Mouse (Mus musculus) neutrophil, adult 5-6 weeks (primary cell): ENCODE results near the gene Ppp2r5c. TPM values are rescaled to one million over a fixed set of nuclear protein-coding genes. Genes with fewer than 3 reads are reported as not detected.
A peak's percentile ranks its signal among the peaks of the same experiment; 100 is the strongest.

ENCODE experiments used
- ATAC-seq: fragments of 151-379, 151-347 bp; 2 replicates; pipeline ENCODE4 v1.8.0; 2017; ENCODE audit warnings: mild to moderate bottlenecking, moderate TSS enrichment; ENCODE audit not compliant: insufficient number of reproducible peaks, poor library complexity, low FRiP score, severe bottlenecking; ENCODE audit errors: extremely low read depth
- total RNA-seq: library from RNA; stranded (forward); fragments of 200-1000 nt; gene quantifications from 2 replicates; pipeline ENCODE4 v1.2.3, GENCODE M21; 2017

Gene Ppp2r5c
- total RNA-seq, 1 experiment from 2014 or later = 243 TPM

DNA sequence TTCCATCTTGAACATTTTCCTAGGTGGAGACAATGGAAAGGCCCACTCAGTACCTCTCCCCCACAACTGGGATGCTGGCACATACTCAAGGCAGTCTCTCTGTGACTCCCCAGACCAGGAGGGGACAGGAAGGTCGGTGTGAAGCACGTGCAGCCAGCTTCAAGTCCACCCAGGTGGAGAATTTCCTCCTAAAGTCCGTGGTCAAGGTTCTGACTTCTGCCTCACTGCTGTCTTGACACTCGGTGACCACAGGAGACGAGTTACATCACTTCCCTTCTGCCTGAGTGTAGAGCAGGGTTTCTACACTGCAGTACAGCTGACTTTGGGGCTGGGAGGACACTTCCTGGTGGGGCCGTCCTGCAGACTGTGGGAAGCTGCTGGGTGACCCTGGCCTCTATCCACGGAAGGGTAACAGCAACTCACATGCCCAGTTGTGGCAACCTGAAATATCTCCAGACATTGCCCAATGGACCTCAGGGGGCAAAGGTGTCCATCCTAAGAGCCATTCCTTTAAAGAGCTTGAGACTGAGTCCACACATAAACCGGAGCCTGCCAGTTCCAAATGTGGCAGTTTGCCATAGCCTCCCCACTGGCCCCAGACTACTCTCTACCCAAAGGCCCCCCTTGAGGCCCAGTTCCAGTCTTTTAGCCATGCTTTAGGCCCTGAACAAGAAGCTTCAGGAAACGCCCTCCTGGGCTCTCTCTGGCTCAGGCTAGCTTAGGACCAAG lies 10.1 kb upstream of the Ppp2r5c start:
- ATAC-seq = peak; percentile 82

DNA sequence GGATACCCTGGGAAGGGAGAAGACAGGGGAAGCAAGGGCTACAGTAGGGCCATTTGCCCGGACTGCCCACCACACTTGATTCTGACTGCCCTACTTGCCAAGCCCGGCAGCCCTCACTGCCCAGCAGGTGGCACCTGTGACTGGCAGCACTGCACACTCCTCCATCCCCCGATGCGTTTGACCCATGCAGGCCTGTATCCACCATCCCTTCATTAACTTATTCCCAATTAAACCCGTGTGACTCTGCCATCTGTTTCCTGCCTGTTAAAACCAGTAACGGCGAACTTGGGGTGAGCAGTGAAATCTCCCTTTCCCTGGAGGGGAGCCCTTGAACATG lies 9.6 kb upstream of the Ppp2r5c start:
- ATAC-seq = peak; percentile 23; the same call in 1 of the 2 replicates

DNA sequence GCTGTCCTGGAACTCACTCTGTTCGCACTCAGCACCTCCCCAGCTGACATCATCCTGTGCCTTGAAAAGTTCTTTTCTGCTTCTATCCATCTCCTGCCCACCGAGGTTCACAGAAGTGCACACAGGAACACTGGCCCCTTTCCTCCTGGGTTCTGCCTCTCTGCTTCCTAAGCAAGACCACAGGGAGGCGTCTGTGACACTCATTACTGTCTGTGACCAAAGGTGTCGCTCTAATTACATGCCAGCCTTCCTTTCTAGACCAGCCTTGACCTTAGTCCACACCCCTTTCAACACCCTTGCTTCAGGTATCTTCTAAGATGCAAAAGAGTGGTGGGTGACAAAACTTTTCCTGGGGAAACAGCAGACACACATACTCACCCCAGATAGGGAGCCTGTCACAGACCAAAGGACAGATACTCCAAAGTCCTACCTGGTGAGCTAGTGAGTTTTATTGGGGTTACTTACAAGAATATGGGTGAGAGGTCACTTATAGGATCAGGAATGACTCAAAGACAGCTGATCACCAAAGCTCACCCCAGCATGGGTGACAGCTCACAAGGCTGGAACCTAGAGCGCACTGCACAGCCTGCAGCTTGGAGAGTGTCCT lies 8.4 kb upstream of the Ppp2r5c start:
- peak; percentile 39; the same call in 1 of the 2 replicates for ATAC-seq

DNA sequence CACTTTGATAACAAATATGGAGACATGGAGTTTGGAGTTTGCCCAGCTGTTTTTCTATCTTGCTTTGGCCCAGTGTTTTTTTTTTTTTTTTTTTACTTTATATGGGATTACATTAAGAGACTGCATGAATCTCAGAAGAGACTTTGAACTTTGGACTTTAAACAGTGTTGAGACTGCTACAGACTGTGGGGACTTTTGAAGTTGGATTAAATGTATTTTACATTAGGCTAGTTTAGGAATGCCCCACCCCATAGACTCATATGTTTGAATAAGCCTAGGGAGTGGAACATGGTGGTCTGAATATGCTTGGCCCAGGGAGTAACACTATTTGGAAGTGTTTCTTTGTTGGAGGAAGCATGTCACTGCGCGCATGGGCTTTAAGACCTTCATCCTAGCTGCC lies 4.7 kb upstream of the Ppp2r5c start:
- ATAC-seq = no peak

DNA sequence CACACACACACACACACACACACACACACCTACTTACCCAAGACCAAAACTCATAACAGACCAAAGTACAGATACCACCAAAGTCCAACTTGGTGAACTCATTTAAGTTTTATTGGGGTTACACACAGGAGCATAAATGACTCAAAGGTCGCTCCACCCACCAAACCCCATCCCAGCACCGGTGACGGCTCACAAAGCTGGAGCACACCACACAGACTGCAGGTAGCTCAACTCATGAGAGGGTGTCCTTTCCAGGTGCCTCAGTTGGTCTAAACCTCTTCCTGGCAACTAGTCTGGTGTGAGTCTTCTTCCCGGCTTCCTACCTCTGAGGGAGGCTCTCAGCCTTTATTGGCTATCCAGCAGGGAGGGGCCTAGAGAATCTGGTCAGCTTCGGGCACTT lies 2.4 kb upstream of the Ppp2r5c start:
- ATAC-seq = no peak

DNA sequence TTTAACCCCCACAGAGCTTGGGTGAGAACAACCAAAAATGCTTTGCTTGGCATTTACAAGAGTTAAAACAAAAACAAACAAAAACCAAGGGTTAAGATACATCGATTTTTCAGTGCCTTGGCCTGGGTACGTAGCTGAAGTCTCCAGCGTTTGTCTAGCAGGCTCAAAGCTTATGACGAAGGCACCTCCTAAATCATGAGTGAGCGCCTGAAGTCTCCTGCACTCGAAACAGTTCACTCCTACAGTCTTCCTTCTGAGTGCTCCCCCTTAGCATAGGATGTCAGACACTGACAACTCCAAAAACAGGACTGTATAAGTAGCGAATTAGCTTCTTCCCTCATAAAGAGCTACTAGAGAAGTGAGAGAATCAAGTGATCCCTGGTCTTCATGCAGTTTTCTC lies 1.1 kb upstream of the Ppp2r5c start:
- no peak for ATAC-seq

DNA sequence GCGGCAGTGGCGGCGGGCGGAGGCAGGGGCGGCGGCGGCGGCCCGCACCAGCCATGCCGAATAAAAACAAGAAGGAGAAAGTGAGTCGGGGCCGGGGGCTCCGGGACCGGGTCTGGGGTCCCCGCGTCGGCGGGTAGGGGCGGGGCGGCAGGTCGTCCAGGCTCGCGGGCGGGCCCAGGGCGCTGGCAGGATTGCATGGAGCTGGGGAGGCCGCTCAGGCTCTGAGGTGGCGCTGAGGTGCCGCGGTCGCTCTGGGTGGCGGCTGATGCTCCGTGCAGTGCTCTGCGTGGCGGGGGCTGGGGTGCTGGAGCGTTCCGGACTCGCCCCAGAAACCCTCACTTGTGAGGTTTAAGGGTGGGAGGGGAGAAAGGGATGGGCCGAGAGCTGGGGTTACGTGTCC lies 386 bp downstream of the Ppp2r5c start:
- no peak for ATAC-seq

DNA sequence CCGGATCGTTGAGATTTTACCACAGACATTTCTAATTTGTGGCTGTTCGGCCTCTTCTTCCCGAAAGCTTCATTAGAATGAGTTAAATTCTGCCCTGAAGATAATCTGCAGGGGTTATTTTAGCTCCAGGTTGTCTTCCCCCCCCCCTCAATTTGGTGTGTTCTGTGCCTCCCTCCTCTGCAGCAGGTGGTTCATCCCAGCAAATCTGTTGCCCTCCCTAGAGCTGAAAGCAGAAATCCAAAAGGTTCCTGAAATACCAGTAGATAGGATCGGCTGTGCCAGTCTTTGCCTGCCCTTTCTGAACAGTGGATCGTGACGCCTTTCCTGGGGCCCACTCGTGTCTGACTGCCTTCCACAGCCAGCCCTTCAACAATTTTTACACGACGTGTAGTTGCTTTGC lies 1.8 kb downstream of the Ppp2r5c start:
- ATAC-seq = no peak

DNA sequence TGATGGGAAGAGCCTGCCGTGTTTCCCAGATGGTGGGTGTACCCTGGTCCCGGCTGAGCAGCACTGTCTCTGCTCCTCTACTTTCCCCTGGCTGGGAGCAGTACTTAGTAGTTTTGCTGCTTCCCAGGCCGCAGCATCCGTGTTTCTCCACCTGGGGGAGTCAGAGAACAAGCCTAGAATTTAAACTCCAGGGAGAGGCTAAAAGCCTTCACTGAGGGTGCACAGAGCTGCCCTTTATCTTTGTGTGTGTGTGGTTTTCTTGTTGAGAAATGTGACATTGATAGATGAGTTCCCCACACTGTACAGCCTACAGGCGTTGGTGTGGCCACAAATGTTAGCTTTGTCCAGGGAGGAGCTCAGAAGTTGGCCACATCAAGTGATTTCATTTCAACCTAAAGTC lies 7.3 kb downstream of the Ppp2r5c start:
- peak; percentile 71 for ATAC-seq

DNA sequence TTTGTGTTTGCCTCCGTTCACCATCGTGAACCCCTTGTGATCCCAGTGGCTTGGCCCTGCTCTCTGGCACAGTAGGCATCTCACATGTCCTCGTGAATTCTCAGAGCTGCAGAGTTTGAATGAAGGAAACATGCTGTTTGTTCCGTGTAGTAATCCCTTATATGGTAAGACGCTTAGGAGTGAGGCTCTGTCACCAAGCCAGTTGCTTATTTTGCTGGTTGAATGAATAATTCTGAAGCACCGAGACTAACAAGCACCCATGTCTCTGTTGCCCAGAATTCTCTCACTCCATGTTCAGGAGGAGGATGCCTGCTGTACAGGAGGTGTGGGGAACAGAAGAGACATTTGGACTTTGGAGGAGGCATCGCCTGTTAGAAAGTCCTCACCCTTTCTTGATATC lies 9.1 kb downstream of the Ppp2r5c start:
- ATAC-seq = no peak

DNA sequence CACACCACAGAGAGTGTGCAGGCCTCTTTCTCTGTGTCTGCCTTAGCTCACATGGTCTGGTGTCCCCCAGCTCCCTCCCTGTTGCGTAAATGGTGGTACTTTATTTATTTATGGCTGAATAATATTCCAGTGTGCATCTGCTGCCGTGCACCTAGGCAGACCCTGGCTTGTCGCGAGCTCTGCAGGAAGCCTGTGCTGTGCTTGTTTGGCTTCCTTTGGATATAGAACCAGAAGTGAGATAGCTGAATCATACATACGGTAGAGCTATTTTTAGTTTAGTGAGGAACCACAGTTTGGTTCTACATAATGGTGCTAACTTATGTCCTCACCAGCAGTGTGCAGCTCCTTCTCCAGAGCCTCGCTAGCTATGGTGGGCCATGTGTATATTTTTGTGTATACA lies 11.7 kb downstream of the Ppp2r5c start:
- ATAC-seq = no peak

DNA sequence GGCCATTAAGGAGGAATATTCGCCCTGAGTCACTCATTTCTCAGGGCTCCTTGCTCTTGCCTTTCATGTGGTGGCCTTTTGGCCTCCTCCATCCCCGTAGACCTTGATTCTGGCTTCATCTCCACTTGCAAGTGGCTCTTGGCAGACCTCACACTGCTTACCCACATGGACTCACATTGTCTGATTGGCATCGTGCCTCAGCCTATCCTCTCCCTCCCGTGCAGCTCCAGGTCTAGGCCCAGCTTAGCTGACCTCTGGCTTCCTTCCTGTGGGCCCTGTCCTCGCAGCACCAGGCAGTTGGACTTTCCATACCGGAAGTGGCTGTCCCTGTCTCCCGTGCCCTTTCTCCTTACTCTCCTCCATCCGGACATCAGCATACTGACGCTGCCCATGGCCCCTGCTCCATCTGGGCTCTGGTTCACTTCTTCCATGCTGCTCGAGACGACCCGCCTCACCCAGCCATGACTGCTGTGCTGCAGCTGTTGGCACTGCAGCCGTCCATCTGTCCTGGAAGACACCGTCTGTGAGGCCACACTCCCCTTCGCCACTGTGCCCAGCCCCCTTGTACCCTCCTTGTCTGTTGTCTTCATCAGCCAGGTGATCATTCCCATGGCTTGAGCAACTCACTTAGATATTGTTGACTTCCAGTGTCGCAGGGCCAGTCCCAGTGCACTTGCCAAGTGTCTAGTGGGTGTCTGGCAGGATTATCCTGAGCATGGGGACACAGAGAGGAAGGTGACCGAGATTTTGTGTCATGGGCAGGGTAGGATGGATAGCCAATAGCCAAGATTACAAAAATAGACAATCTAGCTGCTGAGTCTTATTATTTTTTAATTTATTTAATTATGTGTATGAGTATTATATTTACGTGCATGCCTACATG lies 13.7 kb downstream of the Ppp2r5c start:
- ATAC-seq = no peak

DNA sequence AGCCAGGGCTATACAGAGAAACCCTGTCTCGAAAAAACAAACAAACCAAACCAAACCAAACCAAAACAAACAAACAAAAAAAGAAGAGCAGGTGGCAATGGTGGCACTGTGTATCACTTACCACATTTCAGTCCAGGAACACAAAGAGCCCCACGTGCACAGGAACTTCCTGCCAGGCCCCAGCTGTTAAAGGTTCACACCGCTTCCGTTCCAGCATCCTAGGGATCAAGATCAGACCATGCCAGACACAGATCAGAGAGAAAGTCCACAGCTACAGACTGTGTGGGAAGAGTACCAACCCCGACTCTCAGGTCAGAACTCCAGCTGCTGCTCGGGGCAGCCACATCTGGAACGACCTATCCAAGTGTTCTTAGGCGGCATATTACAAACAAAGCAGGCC lies 16.8 kb downstream of the Ppp2r5c start:
- no peak for ATAC-seq

DNA sequence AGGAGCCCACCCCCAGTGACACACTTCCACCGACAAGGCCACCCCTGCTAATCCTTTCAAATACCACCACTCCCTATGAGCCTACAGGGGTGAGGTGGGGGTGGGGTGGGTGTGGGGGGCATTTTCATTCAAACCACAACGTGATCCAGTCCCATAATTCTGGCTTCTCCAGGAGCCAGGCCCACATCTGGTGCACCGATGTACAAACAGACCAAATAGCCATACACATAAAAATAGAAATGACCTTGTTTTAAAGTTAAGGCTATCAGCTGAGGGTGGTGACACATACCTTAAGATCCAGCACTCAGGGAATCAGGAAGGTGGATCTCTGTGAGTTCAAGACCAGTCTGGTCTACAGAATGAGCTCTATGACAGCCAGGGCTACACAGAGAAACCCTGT lies 24.5 kb downstream of the Ppp2r5c start:
- no peak for ATAC-seq

DNA sequence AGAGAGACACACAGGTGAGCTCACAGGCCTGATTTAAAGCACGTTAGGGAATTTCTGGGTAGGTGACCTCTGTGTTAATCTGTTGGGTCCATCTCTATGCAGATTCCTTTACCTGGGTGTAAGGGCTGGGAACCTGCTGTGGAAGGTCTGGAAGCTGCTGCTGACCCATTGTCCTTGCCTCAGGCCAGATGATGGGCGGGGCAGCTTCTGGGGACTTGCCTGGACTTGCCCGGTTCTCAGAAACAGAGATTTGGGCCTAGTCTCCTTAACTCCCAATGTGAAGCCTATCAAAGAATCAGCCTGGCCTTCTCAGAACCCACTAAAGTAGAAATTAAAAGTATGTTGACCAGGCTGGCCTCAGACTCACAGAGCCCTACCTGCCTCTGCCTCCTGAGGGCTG lies 25.3 kb downstream of the Ppp2r5c start:
- ATAC-seq = no peak

DNA sequence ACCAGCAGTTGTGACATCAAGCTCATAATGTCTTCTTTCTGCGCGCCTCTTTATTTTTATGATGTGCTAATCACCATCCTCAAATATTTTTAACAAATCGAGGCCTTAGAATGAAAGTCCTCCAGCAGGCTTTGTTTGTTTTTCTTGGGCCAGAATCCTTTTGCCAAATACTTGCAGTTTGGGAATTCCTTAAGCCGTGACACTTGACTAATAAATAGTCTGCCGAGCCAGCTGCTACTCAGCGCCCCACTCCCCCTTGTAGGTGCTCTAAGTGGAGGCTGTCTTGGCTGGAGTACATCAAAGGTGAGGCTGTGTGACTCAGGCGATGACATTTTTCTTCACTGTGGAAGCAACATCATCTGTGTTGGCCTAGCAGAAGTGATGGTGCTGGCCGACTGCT lies 27.6 kb downstream of the Ppp2r5c start:
- no peak for ATAC-seq

DNA sequence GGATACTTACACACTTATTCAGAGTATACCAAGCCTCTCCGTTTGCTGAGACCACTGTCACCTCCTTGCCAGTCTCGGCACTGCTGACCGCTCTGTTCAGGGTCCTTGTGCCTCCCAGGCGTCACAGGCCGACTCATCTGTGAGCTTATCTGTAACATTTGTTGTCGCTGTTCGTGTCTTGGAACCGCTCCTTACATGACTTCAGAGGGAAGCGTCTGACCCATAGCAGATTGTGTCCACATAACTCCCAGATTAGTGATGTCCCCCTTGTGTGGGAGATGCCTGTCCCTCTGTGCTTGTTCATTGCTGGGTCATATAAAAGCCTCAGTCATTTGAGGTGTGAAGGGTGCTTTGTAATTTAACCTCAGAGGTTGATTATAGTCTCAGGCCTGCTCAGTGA lies 29.6 kb downstream of the Ppp2r5c start:
- no peak for ATAC-seq

DNA sequence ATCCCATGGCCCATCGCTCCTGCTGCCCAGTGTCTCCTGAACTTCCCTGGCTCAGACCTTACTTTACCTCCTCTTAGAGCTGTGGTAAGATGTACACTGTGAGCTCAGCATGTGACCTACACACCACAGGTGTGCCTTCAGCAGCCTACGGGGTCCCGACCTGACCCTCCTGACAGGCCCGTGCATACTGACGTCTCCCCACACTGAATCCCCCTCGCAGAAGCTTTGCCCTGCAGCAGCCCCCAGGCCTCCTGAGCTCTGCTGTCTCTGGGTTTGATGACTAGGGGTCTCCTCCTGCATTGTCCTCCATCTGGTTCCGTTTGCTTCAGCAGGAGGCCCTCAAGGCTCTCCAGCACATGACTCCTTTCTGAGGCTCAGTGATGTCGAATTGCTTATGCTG lies 31.0 kb downstream of the Ppp2r5c start:
- ATAC-seq = no peak

DNA sequence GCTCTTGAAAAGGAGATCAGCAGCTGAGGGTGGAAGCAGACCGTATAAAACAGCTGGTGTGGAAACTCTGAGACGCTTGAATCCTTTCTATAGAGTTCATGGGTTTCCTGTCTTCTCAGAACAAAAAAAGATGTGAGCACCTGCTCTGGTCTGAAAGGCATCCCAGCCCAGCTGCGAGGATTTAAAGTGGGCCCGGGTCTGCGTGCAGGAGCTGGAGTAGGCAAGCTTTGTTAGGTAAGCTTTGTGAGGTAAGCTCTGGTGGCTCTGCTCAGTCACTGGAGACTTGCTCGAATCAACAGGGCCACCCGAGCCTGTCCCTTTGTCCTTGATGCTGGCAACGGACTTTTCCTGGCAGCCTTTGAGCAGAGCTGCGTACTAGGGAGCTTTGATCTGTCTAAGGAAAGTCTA lies 31.7 kb downstream of the Ppp2r5c start:
- no peak for ATAC-seq

DNA sequence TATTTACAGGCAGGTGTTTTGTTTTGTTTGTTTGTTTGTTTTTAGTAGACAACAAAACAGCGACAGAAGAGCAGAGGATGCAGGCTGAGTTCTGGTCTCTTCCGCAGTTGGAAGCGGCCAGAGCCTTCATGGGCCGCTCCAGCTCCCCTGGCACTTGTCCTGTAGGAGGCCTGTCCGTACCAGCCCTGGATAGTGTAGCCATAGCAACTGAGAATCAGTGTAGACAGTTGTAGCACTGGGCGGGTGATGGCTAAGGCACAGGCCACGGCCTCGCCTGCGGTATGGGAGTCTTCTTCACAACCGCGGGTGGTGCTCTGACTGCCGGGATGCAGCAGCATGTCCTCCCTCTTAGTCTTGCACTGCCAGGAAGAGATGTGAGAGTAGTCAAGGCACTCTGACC lies 32.3 kb downstream of the Ppp2r5c start:
- ATAC-seq = no peak
